Mouse (Mus musculus) cortical plate, adult 2 months (tissue): Measurements from ENCODE around the gene Gm17509.

Experiments
- CTCF ChIP-seq: fragments of 200-500 bp; IDR thresholded peaks from 2 replicates; pipeline ENCODE4 v1.5.1; 2011; ENCODE audit warnings: mild to moderate bottlenecking, control low read depth, low read length; ENCODE audit not compliant: insufficient read depth; ENCODE audit errors: extremely low read depth
- POLR2A ChIP-seq: fragments of 200-500 bp; IDR thresholded peaks from 2 replicates; pipeline ENCODE4 v1.6.1; 2011; ENCODE audit warnings: mild to moderate bottlenecking, low read length, control low read depth; ENCODE audit not compliant: insufficient read depth; ENCODE audit errors: extremely low read depth

- no peak for TF ChIP-seq CTCF
- no peak for TF ChIP-seq POLR2A
Measured at GRCm38 (mm10) chr13:117218092-117218491, 2.8 kb downstream of the Gm17509 start.
